Comparison of ENCODE assay signal across 7 mouse cellular contexts in genomic region chr2:73485236-73486119, GRCm38 (mm10). TPM values are rescaled to one million over a fixed set of nuclear protein-coding genes. Genes with fewer than 3 reads are reported as not detected.
DNase-seq lines count a peak whose midpoint lies in the region; ATAC-seq and TF ChIP-seq lines count a peak whose summit lies in the region.

No protein-coding gene starts in this region.

- H3K4me2 ChIP-seq in hindbrain, embryonic 12.5 days (replicated peaks), result peak overlapping the region; percentile 11; the same call in 1 of the 2 replicates
- peak overlapping the region; percentile 49 for H3K4me2 ChIP-seq in lung, embryonic 14.5 days
- H3K4me2 ChIP-seq in stomach, postnatal 0 days (replicated peaks; ENCODE audit: low read depth), result peak overlapping the region; percentile 31
- no peak overlapping the region for H3K4me2 ChIP-seq in forebrain, postnatal 0 days (ENCODE audit: low read depth)

- H3K4me1 ChIP-seq in ES-Bruce4 (ENCODE audit: control insufficient read depth, insufficient read depth, low read length), result peaks cover 3% of the 10 kb centered on the region
- H3K4me1 ChIP-seq in bone marrow, adult 2 months (ENCODE audit: control insufficient read depth, insufficient read depth, low read length), result no peaks in the 10 kb centered on the region; the same call in 1 of the 2 replicates
- peaks cover 18% of the 10 kb centered on the region; the same call in 1 of the 2 replicates for H3K4me1 ChIP-seq in hindbrain, embryonic 12.5 days
- H3K4me1 ChIP-seq in lung, embryonic 14.5 days (ENCODE audit: insufficient read depth), result peaks cover 22% of the 10 kb centered on the region
- H3K4me1 ChIP-seq in stomach, postnatal 0 days (replicated peaks; ENCODE audit: control insufficient read depth, insufficient read depth), result no peaks in the 10 kb centered on the region
- H3K4me1 ChIP-seq in forebrain, postnatal 0 days (ENCODE audit: insufficient read depth), result peaks cover 7% of the 10 kb centered on the region; the same call in 1 of the 2 replicates

- peak overlapping the region; percentile 41 for H3K4me3 ChIP-seq in ES-Bruce4 (ENCODE audit: low read depth, low read length)
- peak overlapping the region; percentile 77 for H3K4me3 ChIP-seq in bone marrow, adult 2 months (replicated peaks; ENCODE audit: control insufficient read depth, low read depth, low read length)
- H3K4me3 ChIP-seq in hindbrain, embryonic 12.5 days, result no peak overlapping the region
- peak overlapping the region; percentile 21 for H3K4me3 ChIP-seq in lung, embryonic 14.5 days (ENCODE audit: low read depth, low read length)
- 0 out of 2 replicates have a peak overlapping the region, but pooled peaks have one; percentile 15 for H3K4me3 ChIP-seq in stomach, postnatal 0 days (ENCODE audit: low read depth, low read length)
- no peak overlapping the region for H3K4me3 ChIP-seq in forebrain, postnatal 0 days (ENCODE audit: low read depth, low read length)

- TF ChIP-seq POLR2A in ES-Bruce4 (IDR thresholded peaks at IDR 0.05; ENCODE audit: insufficient read depth, low read length), result no peak
- TF ChIP-seq POLR2A in bone marrow, adult 2 months (IDR thresholded peaks at IDR 0.05; ENCODE audit: borderline replicate concordance, control insufficient read depth, low read depth, low read length), result peak; percentile 33; the same call in 1 of the 2 replicates

- no peaks in the 10 kb centered on the region for H3K9me3 ChIP-seq in ES-Bruce4 (replicated peaks; ENCODE audit: control insufficient read depth, insufficient read depth, low read length, poor library complexity, severe bottlenecking)
- no peaks in the 10 kb centered on the region for H3K9me3 ChIP-seq in hindbrain, embryonic 12.5 days (replicated peaks)
- H3K9me3 ChIP-seq in lung, embryonic 14.5 days (ENCODE audit: low read depth, low read length), result no peaks in the 10 kb centered on the region
- H3K9me3 ChIP-seq in stomach, postnatal 0 days (ENCODE audit: control insufficient read depth, low read length), result no peaks in the 10 kb centered on the region
- H3K9me3 ChIP-seq in forebrain, postnatal 0 days (ENCODE audit: low read length), result no peaks in the 10 kb centered on the region

- ATAC-seq in hindbrain, embryonic 12.5 days (ENCODE audit: low FRiP score), result no peak
- ATAC-seq in lung, embryonic 14.5 days (ENCODE audit: insufficient read depth), result peak; percentile 69
- peak; percentile 68 for ATAC-seq in stomach, postnatal 0 days (ENCODE audit: low FRiP score, low TSS enrichment)
- ATAC-seq in forebrain, postnatal 0 days, result no peak

- TF ChIP-seq EP300 in ES-Bruce4 (IDR thresholded peaks at IDR 0.05; ENCODE audit: insufficient read depth, low read depth, low read length), result peak; percentile 76
- TF ChIP-seq EP300 in stomach, postnatal 0 days (optimal IDR thresholded peaks at IDR 0.05), result no peak

- no peak for TF ChIP-seq CTCF in ES-Bruce4 (IDR thresholded peaks at IDR 0.05; ENCODE audit: low read depth, low read length)
- peak; percentile 2; the same call in 1 of the 2 replicates for TF ChIP-seq CTCF in bone marrow, adult 2 months (IDR thresholded peaks at IDR 0.05; ENCODE audit: control insufficient read depth, insufficient read depth, low read length)
- no peak for TF ChIP-seq CTCF in lung, embryonic 14.5 days (IDR thresholded peaks at IDR 0.05; ENCODE audit: low read depth)
- TF ChIP-seq CTCF in stomach, postnatal 0 days (IDR thresholded peaks at IDR 0.05; ENCODE audit: low read depth), result no peak
- no peak for TF ChIP-seq CTCF in forebrain, postnatal 0 days (IDR thresholded peaks at IDR 0.05; ENCODE audit: low read depth)

- H3K9ac ChIP-seq in ES-Bruce4 (ENCODE audit: low read depth, poor library complexity, severe bottlenecking), result peak overlapping the region; percentile 24; the same call in 1 of the 2 replicates
- no peak overlapping the region for H3K9ac ChIP-seq in hindbrain, embryonic 12.5 days
- H3K9ac ChIP-seq in lung, embryonic 14.5 days, result peak overlapping the region; percentile 28; the same call in 1 of the 2 replicates
- peak overlapping the region; percentile 18 for H3K9ac ChIP-seq in stomach, postnatal 0 days (ENCODE audit: low read length)
- H3K9ac ChIP-seq in forebrain, postnatal 0 days, result no peak overlapping the region

- peak; percentile 61 for DNase-seq in lung, embryonic 14.5 days
- DNase-seq in stomach, postnatal 0 days (ENCODE audit: low spot score), result peak; percentile 30
- no peak for DNase-seq in left cerebral cortex, adult 11 months (ENCODE audit: low spot score)
- no peak for DNase-seq in forebrain, postnatal 0 days

- H3K27me3 ChIP-seq in ES-Bruce4 (ENCODE audit: control insufficient read depth, insufficient read depth, low read length, poor library complexity, severe bottlenecking), result no peaks in the 10 kb centered on the region
- no peaks in the 10 kb centered on the region for H3K27me3 ChIP-seq in hindbrain, embryonic 12.5 days
- no peaks in the 10 kb centered on the region for H3K27me3 ChIP-seq in lung, embryonic 14.5 days (ENCODE audit: insufficient read depth, low read length)
- H3K27me3 ChIP-seq in stomach, postnatal 0 days (ENCODE audit: control insufficient read depth, insufficient read depth, low read length), result no peaks in the 10 kb centered on the region
- H3K27me3 ChIP-seq in forebrain, postnatal 0 days (ENCODE audit: insufficient read depth, low read length), result no peaks in the 10 kb centered on the region

- H3K36me3 ChIP-seq in ES-Bruce4 (ENCODE audit: control insufficient read depth, insufficient read depth, low read length, poor library complexity, severe bottlenecking), result no peaks in the 10 kb centered on the region
- H3K36me3 ChIP-seq in hindbrain, embryonic 12.5 days, result no peaks in the 10 kb centered on the region
- no peaks in the 10 kb centered on the region for H3K36me3 ChIP-seq in lung, embryonic 14.5 days (ENCODE audit: insufficient read depth)
- H3K36me3 ChIP-seq in stomach, postnatal 0 days (ENCODE audit: control insufficient read depth, insufficient read depth, low read length), result no peaks in the 10 kb centered on the region
- H3K36me3 ChIP-seq in forebrain, postnatal 0 days (ENCODE audit: insufficient read depth), result no peaks in the 10 kb centered on the region

- peak overlapping the region; percentile 68 for H3K27ac ChIP-seq in ES-Bruce4 (ENCODE audit: insufficient read depth, low read length)
- H3K27ac ChIP-seq in bone marrow, adult 2 months (ENCODE audit: control insufficient read depth, insufficient read depth, low read depth, low read length, poor library complexity), result peak overlapping the region; percentile 94
- peak overlapping the region; percentile 58 for H3K27ac ChIP-seq in hindbrain, embryonic 12.5 days
- H3K27ac ChIP-seq in lung, embryonic 14.5 days (ENCODE audit: low read depth), result peak overlapping the region; percentile 72
- peak overlapping the region; percentile 86 for H3K27ac ChIP-seq in stomach, postnatal 0 days (replicated peaks)
- H3K27ac ChIP-seq in forebrain, postnatal 0 days (ENCODE audit: low read depth, low read length), result no peak overlapping the region

- WGBS in bone marrow, adult 2 months, result under 1% methylated on average over 26 of the region's 26 CpGs
- 71% methylated on average over 26 of the region's 26 CpGs for WGBS in hindbrain, embryonic 12.5 days
- WGBS in lung, embryonic 14.5 days, result 40% methylated on average over 26 of the region's 26 CpGs
- WGBS in stomach, postnatal 0 days, result 50% methylated on average over 26 of the region's 26 CpGs
- WGBS in forebrain, postnatal 0 days, result 79% methylated on average over 26 of the region's 26 CpGs

RNA-seq across cellular contexts. Expression of gene Wipf1, which starts 44.1 kb away (rescaled TPM):
- 7.8 and 11.7 TPM in 2 replicates for polyA plus RNA-seq in ES-Bruce4 (2011; ENCODE audit: insufficient read depth, insufficient read length, low read depth, missing spikeins)
- polyA plus RNA-seq in bone marrow, adult 2 months (2011; ENCODE audit: insufficient read depth, insufficient read length, low replicate concordance, missing spikeins), result 19.8 and 47.3 TPM in 2 replicates
- polyA plus RNA-seq in hindbrain, embryonic 12.5 days (2016; fragmentation: Nextera tagmentation; extraction: Ambion mirVana), result 7.3 and 8.7 TPM in 2 replicates
- polyA plus RNA-seq in lung, embryonic 14.5 days (2014; fragmentation: Nextera tagmentation; extraction: Ambion mirVana), result 14.8 and 15.8 TPM in 2 replicates
- polyA plus RNA-seq in stomach, postnatal 0 days (2015; fragmentation: Nextera tagmentation; extraction: Ambion mirVana), result 3.1 and 3.3 TPM in 2 replicates
- total RNA-seq in forebrain, postnatal 0 days (2014; rRNA removed), result 1.8 and 2.4 TPM in 2 replicates
- 2.0 and 2.1 TPM in 2 replicates for polyA plus RNA-seq in forebrain, postnatal 0 days (2015; fragmentation: Nextera tagmentation; extraction: Ambion mirVana)

Comparison
In these comparisons a context has a peak if more than half of its experiments do, and no peak if none do; other contexts are left out.
1. H3K4me3 ChIP-seq: peak in ES-Bruce4 (single experiment), bone marrow, adult 2 months (single experiment), lung, embryonic 14.5 days (single experiment) and stomach, postnatal 0 days (single experiment); none in hindbrain, embryonic 12.5 days (single experiment) and forebrain, postnatal 0 days (single experiment).
2. H3K9ac ChIP-seq: peak in ES-Bruce4 (single experiment), lung, embryonic 14.5 days (single experiment) and stomach, postnatal 0 days (single experiment); none in hindbrain, embryonic 12.5 days (single experiment) and forebrain, postnatal 0 days (single experiment).
3. ATAC-seq: peak in lung, embryonic 14.5 days (single experiment) and stomach, postnatal 0 days (single experiment); none in hindbrain, embryonic 12.5 days (single experiment) and forebrain, postnatal 0 days (single experiment).
4. DNase-seq: peak in lung, embryonic 14.5 days (single experiment) and stomach, postnatal 0 days (single experiment); none in left cerebral cortex, adult 11 months (single experiment) and forebrain, postnatal 0 days (single experiment).